Mouse (Mus musculus) MEL (cell line): ENCODE results near the gene Elmod3. TPM values are rescaled to one million over a fixed set of nuclear protein-coding genes. Genes with fewer than 3 reads are reported as not detected.

ENCODE experiments used
- DNase-seq: peaks from one replicate; pipeline ENCODE4 v3.0.0; 2011; ENCODE audit warnings: low read depth, low spot score
- H3K27ac ChIP-seq: 2 replicates; pipeline ENCODE4 v1.5.1; 2012; ENCODE audit warnings: low read depth, mild to moderate bottlenecking, control low read depth, low read length, moderate library complexity; ENCODE audit not compliant: control insufficient read depth
- H3K27me3 ChIP-seq, 2 experiments: fragments of 150-350 bp in 1 of 2; sonication (generic) in 1 of 2; 2 replicates each; pipeline ENCODE4 v1.6.1; 2012; ENCODE audit warnings: low read length in 2 of 2, mild to moderate bottlenecking in 2 of 2, improper control_type of control experiment in 1 of 2, moderate library complexity in 1 of 2; ENCODE audit not compliant: insufficient read depth in 2 of 2, control insufficient read depth in 1 of 2
- H3K36me3 ChIP-seq, 2 experiments: 2 replicates each; pipeline ENCODE4 v1.6.1; 2012 to 2014; ENCODE audit warnings: low read length in 2 of 2, improper control_type of control experiment in 1 of 2, inconsistent platforms in 1 of 2, mild to moderate bottlenecking in 1 of 2; ENCODE audit not compliant: insufficient read depth in 2 of 2, control insufficient read depth in 1 of 2
- H3K4me1 ChIP-seq, 2 experiments: fragments of 150-350 bp in 1 of 2; sonication (generic) in 1 of 2; 2 replicates each; pipeline ENCODE4 v1.6.1; 2012; ENCODE audit warnings: low read length in 2 of 2, improper control_type of control experiment in 1 of 2, mild to moderate bottlenecking in 1 of 2; ENCODE audit not compliant: insufficient read depth in 2 of 2, control insufficient read depth in 1 of 2
- H3K4me3 ChIP-seq, 2 experiments: fragments of 150-350 bp in 1 of 2; sonication (generic) in 1 of 2; 2 replicates each; pipeline ENCODE4 v1.5.1; 2012; ENCODE audit warnings: low read depth in 2 of 2, low read length in 2 of 2, mild to moderate bottlenecking in 2 of 2, moderate library complexity in 2 of 2, control low read depth in 1 of 2, improper control_type of control experiment in 1 of 2; ENCODE audit not compliant: control insufficient read depth in 1 of 2, insufficient read depth in 1 of 2
- H3K79me2 ChIP-seq: 2 replicates; pipeline ENCODE4 v1.6.1; 2012; ENCODE audit warnings: mild to moderate bottlenecking, low read length, moderate library complexity; ENCODE audit not compliant: control insufficient read depth, poor library complexity, insufficient read depth
- H3K9ac ChIP-seq: 2 replicates; pipeline ENCODE4 v1.6.1; 2012; ENCODE audit warnings: low read depth, mild to moderate bottlenecking, control low read depth, low read length, moderate library complexity; ENCODE audit not compliant: control insufficient read depth, poor library complexity, severe bottlenecking
- H3K9me3 ChIP-seq: fragments of 150-350 bp; sonication (generic); replicated peaks from 2 replicates; pipeline ENCODE4 v1.6.1; 2012; ENCODE audit warnings: mild to moderate bottlenecking, low read length, improper control_type of control experiment, moderate library complexity; ENCODE audit not compliant: insufficient read depth
- BHLHE40 ChIP-seq: IDR thresholded peaks from 2 replicates; pipeline ENCODE4 v1.6.1; 2012; ENCODE audit warnings: low read depth, mild to moderate bottlenecking, inconsistent platforms, low read length, improper control_type of control experiment, borderline replicate concordance
- CHD1 ChIP-seq: IDR thresholded peaks from 2 replicates; pipeline ENCODE4 v1.6.1; 2012; ENCODE audit warnings: low read depth, mild to moderate bottlenecking, inconsistent platforms, low read length, improper control_type of control experiment
- CTCF ChIP-seq, 3 experiments: IDR thresholded peaks in 2 of 3; conservative IDR thresholded peaks in 1 of 3; 2 replicates each; pipeline ENCODE4 v1.5.1; 2011 to 2012; ENCODE audit warnings: low read length in 3 of 3, low read depth in 2 of 3, mild to moderate bottlenecking in 2 of 3, improper control_type of control experiment in 1 of 3, inconsistent platforms in 1 of 3, mixed read lengths in 1 of 3, moderate library complexity in 1 of 3; ENCODE audit not compliant: control insufficient read depth in 1 of 3, insufficient read depth in 1 of 3, poor library complexity in 1 of 3, severe bottlenecking in 1 of 3
- ELF1 ChIP-seq: IDR thresholded peaks from 2 replicates; pipeline ENCODE4 v1.6.1; 2014; ENCODE audit warnings: low read depth, mild to moderate bottlenecking, inconsistent platforms, low read length, improper control_type of control experiment, moderate library complexity
- EP300 ChIP-seq, 2 experiments: IDR thresholded peaks; 2 replicates each; pipeline ENCODE4 v1.6.1; 2011; ENCODE audit warnings: improper control_type of control experiment in 2 of 2, low read length in 2 of 2, low read depth in 1 of 2, mild to moderate bottlenecking in 1 of 2
- GATA1 ChIP-seq: IDR thresholded peaks from 2 replicates; pipeline ENCODE4 v1.6.1; 2011; ENCODE audit warnings: low read depth, low read length, improper control_type of control experiment
- HCFC1 ChIP-seq: IDR thresholded peaks from 2 replicates; pipeline ENCODE4 v1.6.1; 2012; ENCODE audit warnings: low read depth, mild to moderate bottlenecking, inconsistent platforms, low read length, improper control_type of control experiment, moderate library complexity
- JUND ChIP-seq: IDR thresholded peaks from 2 replicates; pipeline ENCODE4 v1.6.1; 2011; ENCODE audit warnings: low read depth, mild to moderate bottlenecking, improper control_type of control experiment, low read length
- MAFK ChIP-seq: IDR thresholded peaks from 2 replicates; pipeline ENCODE4 v1.6.1; 2011; ENCODE audit warnings: low read depth, mild to moderate bottlenecking, low read length, improper control_type of control experiment, borderline replicate concordance
- MAX ChIP-seq: IDR thresholded peaks from 2 replicates; pipeline ENCODE4 v1.6.1; 2011; ENCODE audit warnings: low read length, improper control_type of control experiment
- POLR2AphosphoS2 ChIP-seq: IDR thresholded peaks from 2 replicates; pipeline ENCODE4 v1.6.1; 2011; ENCODE audit warnings: low read length, improper control_type of control experiment
- RAD21 ChIP-seq: IDR thresholded peaks from 2 replicates; pipeline ENCODE4 v1.6.1; 2011; ENCODE audit warnings: mild to moderate bottlenecking, low read depth, low read length, improper control_type of control experiment
- RCOR1 ChIP-seq: IDR thresholded peaks from 2 replicates; pipeline ENCODE4 v1.6.1; 2012; ENCODE audit warnings: low read depth, mild to moderate bottlenecking, inconsistent platforms, low read length, improper control_type of control experiment
- SMC3 ChIP-seq: IDR thresholded peaks from 2 replicates; pipeline ENCODE4 v1.6.1; 2011; ENCODE audit warnings: low read depth, low read length, improper control_type of control experiment
- TAL1 ChIP-seq: IDR thresholded peaks from 2 replicates; pipeline ENCODE4 v1.6.1; 2012; ENCODE audit warnings: mild to moderate bottlenecking, inconsistent platforms, low read length, moderate library complexity, mixed read lengths
- UBTF ChIP-seq: IDR thresholded peaks from 2 replicates; pipeline ENCODE4 v1.6.1; 2012; ENCODE audit warnings: low read depth, mild to moderate bottlenecking, inconsistent platforms, low read length, improper control_type of control experiment, moderate library complexity, borderline replicate concordance; ENCODE audit not compliant: insufficient read depth
- ZNF384 ChIP-seq: IDR thresholded peaks from 2 replicates; pipeline ENCODE4 v1.6.1; 2012; ENCODE audit warnings: low read depth, mild to moderate bottlenecking, inconsistent platforms, low read length, improper control_type of control experiment
- polyA plus RNA-seq, 2 experiments: library from polyadenylated mRNA; stranded (reverse) in 1 of 2; unstranded in 1 of 2; fragments of >175 nt in 1 of 2; fragments of >200 nt in 1 of 2; gene quantifications; 2 replicates each; pipeline versions ENCODE4 v1.2.1 to v1.2.4; 2012; ENCODE audit warnings: low replicate concordance in 2 of 2, low read depth in 1 of 2; ENCODE audit not compliant: insufficient read length in 2 of 2, insufficient read depth in 1 of 2, missing spikeins in 1 of 2
- total RNA-seq: library from RNA; depleted of rRNA; stranded (reverse); fragments of 300-350 nt; gene quantifications from 2 replicates; pipeline ENCODE4 v1.2.3, GENCODE M21; 2012

Elmod3 gene
- total and polyA plus RNA-seq, 3 experiments, result 4.2 to 14.1 TPM; not detected in 1

DNA sequence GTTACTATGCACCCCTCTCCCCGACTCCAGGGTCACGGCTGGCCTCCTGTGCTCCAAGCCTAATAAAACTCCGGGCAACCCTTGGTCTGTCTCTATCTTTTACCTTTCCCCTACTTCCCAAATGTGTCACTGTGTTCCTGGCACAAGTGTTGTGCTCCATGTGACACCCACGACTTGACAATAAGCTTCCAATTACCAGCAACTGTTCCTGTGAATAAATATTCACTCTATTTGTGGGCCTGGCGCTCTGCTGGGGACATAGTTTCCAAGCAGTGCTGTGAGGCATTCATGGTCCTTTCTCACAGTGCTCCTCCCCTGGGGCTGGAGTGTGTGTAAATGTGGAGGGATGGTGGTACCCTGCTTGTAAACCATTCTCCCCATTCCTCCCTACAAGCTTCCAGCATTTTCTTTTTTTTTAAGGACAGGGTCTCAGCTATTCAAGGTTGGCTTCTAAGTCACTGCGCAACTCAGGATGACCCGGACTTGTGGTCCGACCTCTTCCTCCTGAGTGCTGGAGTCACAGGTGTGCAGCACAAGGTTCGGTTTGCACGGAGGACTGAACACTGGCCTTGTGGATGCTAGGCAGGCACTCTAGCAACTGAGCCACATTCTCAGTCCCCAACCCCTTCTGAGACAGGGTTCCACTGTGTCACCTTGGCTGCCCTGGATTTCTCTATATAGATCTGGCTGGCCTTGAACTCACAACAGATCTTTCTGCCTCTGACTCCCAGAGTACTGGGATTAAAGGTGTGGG is 27.4 kb downstream of the Elmod3 start:
- DNase-seq, result no peak
- Histone ChIP-seq H3K27ac (no peak overlapping the region), H3K36me3 (peaks cover 0 to under 1% of the 10 kb centered on the region in 2 experiments; a peak in 1 of 4 replicates), H3K9me3 (no peaks in the 10 kb centered on the region), H3K4me3 (no peak overlapping the region), H3K27me3 (no peaks in the 10 kb centered on the region), H3K4me1 (peaks cover 0 to 2% of the 10 kb centered on the region in 2 experiments; a peak in 1 of 4 replicates), H3K79me2 (no peaks in the 10 kb centered on the region)
- TF ChIP-seq BHLHE40, result no peak
- TF ChIP-seq CHD1, result no peak
- TF ChIP-seq RCOR1, result no peak
- TF ChIP-seq UBTF, result no peak
- TF ChIP-seq HCFC1, result no peak
- TF ChIP-seq, all 39 proteins: peak for 0
- H3K9ac ChIP-seq, result no peak overlapping the region

DNA sequence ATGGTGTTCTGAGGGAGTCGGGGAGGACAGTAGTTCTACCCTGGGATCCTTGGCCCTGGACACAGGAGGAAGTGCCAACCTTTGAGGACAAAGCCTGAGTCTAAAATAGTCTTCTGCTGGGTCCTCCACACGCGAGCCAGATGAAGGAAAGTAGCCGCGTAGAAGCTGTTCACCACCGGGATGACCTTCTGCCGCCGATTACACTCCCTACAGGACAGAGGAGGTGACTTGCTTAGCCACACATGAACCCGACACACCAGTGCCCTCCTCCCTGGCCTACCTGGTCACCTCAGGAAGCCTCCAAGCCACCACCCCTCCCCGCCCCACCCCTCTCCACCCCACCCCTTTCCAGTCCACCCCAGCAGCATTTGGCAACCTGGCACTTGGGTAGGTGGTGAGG is 29.5 kb downstream of the Elmod3 start:
- Histone ChIP-seq H3K36me3 (no peaks in the 10 kb centered on the region), H3K9ac (no peak overlapping the region), H3K4me3 (no peak overlapping the region), H3K79me2 (no peaks in the 10 kb centered on the region), H3K27ac (no peak overlapping the region), H3K4me1 (no peaks in the 10 kb centered on the region), H3K27me3 (no peaks in the 10 kb centered on the region), H3K9me3 (no peaks in the 10 kb centered on the region)
- DNase-seq, result no peak
- TF ChIP-seq JUND, result no peak
- no peak for TF ChIP-seq MAX
- TF ChIP-seq ELF1, result no peak
- no peak for TF ChIP-seq GATA1
- no peak for TF ChIP-seq HCFC1
- TF ChIP-seq EP300 (IDR thresholded peaks at IDR 0.05; ENCODE audit: low read depth in 1 of 2, low read length in 2 of 2), result no peak
- TF ChIP-seq TAL1, result no peak

DNA sequence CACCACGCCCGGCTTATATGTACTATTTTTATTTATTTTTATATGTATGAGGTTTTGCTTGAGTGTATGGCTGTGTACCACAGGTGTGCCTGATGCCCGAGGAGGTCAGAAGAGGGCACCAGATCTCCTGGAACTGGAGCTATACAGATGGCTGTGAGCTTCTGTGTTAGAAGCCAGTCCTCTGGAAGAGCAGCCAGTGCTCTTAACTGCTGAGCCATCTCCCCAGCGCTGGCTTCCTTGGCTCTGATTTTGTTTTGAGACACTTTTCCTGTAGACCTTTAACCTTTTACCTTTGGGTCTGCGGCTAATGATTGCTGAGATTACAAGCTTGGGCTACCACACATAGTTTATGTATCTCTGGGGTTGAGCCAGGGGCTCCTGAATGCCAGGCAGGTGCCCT is 30.7 kb downstream of the Elmod3 start:
- H3K9me3 ChIP-seq, result no peaks in the 10 kb centered on the region
- TF ChIP-seq SMC3, result peak; percentile 23; the same call in 1 of the 2 replicates
- TF ChIP-seq ZNF384, result no peak
- no peak for TF ChIP-seq MAFK
- TF ChIP-seq BHLHE40, result no peak
- peak in 2 of 3 experiments; percentile 29 to 38; a peak in 4 of 6 replicates for TF ChIP-seq CTCF (IDR thresholded peaks at IDR 0.05 in 2 of 3, conservative IDR thresholded peaks at IDR 0.05 in 1 of 3; ENCODE audit: control insufficient read depth in 1 of 3, insufficient read depth in 1 of 3, low read depth in 2 of 3, low read length in 3 of 3, poor library complexity in 1 of 3, severe bottlenecking in 1 of 3)
- TF ChIP-seq RAD21, result peak; percentile 23
- no peak for TF ChIP-seq POLR2AphosphoS2
- no peaks in the 10 kb centered on the region for H3K79me2 ChIP-seq
- H3K27me3 ChIP-seq, result no peaks in the 10 kb centered on the region
- no peak overlapping the region for H3K9ac ChIP-seq
- no peak for DNase-seq
- no peaks in the 10 kb centered on the region for H3K4me1 ChIP-seq
- H3K27ac ChIP-seq, result no peak overlapping the region
- H3K36me3 ChIP-seq, result no peaks in the 10 kb centered on the region
- H3K4me3 ChIP-seq, result no peak overlapping the region
